Mouse (Mus musculus) lung, postnatal 36 days (tissue): ENCODE data around the gene Tra2a.
A peak's percentile ranks its signal among the peaks of the same experiment; 100 is the strongest.
"Not testable (repeated sequence)": the region's sequence is repeated elsewhere in the genome, so short reads cannot be mapped to it uniquely, and the experiment has no call there.

Experiments
- DNase-seq: peaks from one replicate; pipeline ENCODE4 v3.0.0; 2022; ENCODE audit warnings: mixed read lengths

Gene Tra2a

DNA sequence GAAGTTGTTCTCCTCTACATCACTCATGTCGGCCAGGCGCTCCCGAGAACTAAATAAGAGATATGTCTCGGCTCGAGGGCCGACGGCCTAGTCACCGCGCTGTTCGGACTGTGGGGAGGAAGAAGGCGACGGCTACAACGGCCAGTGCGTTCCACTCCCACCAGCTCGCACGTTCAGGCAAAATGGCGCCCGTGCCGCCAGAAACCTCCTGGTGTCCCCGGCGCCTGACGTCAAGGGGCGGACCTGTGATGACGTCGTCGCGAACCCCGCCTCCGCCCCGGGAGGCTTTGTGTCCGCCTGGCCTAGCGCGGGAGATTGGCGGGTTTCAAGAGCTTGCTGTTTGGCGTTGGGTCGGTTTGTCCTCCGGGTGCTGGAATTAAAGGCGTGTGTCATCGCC lies at the start of gene Tra2a:
Tra2a (minus strand) TSS at position 187 of the 397 bp plus-strand sequence.
- DNase-seq, result peak; percentile 98

DNA sequence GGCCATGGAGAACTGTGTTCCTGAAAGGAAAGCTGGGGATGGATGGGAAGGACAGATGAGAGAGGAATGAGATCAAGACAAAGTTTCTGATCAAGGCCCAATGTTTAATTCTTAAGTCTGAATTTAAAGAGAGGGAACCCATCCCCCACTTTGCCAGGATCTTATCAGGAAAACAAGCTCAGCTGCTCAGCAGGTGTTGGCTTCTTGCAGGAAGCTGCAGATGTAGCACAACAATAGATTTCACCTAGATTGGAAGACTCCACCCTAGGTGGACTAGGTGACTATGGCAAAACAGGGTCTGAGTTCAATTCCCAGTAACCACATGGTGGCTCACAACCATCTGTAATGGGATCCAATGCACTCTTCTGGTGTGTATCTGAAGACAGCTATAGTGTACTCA lies 34.5 kb upstream of the Tra2a start:
- DNase-seq, result no peak

DNA sequence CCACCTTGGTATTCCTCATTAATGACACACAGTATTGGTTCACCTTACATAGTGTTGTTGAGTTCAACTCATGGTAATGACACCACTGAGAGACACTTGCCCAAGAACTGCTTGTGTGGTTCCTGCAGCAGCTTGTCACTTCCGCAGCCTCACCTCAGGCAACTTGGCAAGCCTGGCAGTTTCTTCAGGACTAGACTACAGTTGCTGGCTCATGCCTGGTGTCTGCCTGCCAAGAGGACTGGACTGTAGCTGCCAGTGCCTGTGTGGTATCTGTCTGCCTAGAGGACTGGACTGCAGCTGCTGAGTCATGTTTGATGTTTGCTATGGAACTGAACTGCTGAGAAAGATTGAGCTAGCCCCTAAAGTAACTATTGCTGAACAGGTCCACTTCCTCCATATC lies 18.3 kb upstream of the Tra2a start:
- DNase-seq, result peak; percentile 20

DNA sequence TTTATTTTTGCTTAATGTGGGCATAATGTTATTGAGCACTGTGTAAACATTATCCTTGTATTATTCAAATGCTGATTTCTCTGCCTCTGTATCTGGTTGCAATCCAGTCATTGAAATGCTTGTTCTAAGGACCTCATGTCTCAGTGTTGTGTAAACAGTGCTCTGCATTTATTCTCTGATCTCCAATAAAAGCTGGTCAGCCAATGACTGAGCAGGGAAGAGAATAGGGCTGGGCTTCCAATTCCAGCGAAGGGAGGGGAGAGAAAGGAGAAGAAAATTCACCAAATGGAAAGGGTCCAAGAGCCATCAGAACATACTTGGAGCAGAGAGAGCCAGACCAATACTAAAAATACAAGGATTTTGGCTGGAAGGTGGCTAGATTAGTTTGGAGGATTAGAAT lies 17.1 kb upstream of the Tra2a start:
- no peak for DNase-seq

DNA sequence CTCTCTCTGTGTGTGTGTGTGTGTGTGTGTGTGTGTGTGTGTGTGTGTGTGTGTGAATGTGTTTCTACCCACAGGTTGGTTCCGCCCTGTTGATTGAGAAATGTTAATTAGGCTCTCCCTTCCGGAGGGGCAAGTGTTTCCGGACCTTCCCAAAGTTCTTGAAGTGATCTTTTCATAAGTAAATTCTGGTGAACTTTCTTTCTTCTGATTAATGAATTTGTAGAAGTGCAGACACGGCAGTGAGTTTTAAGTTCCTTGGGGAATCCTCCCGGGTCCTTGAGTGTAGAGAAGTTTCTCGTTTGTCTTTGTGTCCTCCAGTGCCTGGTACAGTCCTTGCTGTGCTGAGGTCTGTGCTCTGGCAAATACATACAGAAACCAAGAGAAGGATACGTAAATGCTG lies 11.5 kb upstream of the Tra2a start:
- no peak for DNase-seq

DNA sequence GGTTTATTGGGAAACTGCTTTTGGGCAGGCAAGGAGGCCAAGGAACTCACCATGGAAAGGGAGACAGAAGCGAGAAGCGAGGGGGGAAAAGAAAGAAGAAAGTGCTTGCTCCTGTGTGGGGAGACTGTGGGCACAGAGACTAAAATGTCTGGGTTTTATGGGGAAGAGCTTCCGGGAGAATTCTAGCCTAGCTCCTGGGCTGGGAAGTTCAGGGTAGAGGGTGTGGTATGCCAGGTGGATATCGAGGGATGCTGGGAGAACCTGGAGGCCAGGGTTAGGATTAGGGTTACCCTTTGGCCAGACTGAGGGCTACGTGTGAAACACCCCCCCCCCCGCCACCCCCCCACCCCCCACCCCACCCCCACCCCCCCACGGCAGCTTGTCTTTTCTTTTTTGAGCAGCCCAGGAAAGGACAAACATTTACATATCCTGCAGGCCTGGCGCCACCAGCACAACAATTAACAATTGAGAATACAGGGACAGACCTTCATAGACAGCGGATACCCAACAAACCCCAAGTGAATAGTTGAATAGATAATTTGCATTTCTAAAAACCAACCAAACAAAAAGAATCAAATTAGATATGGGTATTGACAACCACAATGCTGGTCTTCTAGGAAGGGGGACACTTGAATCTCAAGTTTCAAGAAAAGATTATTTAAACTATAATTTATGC lies 10.7 kb upstream of the Tra2a start:
- no peak for DNase-seq

DNA sequence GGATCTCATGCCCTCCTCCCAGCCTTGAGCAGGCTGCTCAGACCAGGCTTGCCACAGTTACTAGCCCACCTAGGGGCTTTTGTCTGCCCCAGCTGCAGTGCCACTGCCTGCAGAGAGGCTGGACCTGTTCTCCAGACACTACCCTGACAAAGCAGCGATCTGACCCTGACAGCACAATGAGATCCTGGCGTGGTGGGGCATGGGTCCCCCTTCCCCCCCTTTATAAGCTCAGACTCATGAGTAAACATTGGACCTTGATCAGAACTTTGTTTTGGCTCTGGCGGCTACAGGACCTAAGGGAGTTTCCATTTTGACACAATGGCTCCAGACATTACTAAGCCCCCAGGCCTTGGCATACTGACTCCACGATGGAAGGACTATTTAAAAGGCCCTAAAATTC lies 10.1 kb upstream of the Tra2a start:
- DNase-seq, result no peak

DNA sequence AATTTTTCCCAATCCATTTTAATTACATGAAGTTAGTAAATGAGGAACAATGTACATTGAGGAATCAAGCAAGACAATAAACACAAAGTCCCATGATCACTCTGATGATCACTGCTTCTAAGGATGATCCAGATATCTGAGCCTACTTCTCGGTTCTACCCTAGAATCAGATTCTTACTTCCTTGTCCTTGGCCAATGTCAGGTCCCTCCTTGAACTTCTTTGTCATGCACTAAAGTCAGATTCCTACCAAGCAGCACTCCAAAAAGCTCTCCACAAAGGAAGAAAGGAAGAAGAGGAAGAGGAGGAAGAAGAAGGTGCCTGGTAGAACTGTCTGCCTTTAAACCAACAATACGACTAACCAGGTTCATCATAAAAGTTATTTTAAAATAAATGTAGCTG lies 9.0 kb upstream of the Tra2a start:
- DNase-seq, result no peak

DNA sequence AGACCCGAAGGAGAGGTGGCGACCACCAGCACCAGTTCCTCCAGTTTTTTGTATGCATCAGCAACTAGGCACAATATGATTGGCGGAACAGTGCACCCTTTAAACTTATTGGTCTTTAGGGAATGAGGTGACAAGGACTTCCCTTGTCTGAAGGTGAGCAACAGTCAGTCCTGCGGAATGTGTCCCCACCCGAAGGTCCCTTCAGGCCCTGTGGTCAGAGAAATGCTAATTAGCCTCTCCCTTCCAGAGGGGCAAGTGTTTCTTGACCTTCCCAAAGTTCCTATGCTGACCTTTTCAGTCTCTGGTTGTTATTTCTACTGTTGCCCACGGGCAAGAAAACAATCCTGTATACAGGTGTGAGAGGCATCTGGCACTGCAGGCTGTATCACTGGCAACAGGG lies 8.0 kb upstream of the Tra2a start:
- no peak for DNase-seq

DNA sequence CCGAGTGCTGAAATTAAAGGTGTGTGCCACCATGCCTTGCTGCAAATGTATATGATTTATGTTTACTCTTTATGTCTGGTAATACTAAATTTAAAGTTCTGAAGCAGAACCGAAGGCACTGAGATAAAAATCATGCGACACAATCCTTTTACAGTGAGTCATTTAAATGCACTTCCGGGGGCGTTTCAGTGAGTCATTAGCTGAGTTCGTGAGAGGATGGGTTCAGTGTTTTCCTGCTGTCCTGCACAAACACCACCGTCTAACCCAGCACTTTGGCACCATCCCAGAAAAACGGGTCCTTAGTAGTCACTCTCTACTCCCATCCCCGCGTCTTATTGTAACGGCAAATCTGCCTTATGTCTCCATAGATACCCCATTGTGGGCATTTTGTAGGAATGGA lies 6.1 kb upstream of the Tra2a start:
- no peak for DNase-seq

DNA sequence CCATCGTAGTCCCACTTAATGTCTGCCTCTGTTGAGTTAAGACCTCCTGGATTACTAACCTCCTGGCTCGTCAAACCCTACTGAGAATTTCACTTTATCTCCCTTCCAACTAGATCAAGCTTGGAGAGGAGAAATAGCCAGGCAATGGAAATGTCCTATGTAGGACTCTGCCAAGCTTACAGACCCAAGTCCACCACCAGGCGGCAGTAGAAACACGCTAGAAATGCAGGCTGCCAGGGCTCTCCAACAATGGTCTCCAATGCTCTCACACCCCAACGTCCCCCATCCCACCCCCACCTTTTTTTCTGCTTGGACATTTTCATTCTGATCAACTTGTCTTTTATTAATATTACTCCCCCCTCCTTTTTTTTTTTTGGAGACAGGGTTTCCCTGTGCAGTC lies 5.4 kb upstream of the Tra2a start:
- DNase-seq, result peak; percentile 94

DNA sequence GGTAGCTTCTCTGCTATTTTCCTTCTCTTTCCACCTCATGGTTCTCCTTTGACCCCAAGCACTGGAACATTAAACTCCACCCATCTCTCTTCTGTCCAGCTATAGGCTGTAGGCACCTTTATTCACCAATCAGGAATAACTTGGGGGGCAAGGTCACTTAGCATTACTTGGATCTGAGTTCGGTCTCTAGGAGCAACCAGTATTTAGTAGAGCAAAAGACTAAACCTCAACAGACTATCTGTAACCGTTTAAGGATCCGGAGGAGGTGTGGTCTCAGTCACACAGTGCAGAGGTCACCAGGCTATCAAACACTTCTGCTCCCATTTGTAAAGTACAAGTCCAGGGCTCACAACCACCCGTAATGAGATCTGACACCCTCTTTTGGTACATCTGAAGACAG lies 3.9 kb upstream of the Tra2a start:
- DNase-seq, result no peak

DNA sequence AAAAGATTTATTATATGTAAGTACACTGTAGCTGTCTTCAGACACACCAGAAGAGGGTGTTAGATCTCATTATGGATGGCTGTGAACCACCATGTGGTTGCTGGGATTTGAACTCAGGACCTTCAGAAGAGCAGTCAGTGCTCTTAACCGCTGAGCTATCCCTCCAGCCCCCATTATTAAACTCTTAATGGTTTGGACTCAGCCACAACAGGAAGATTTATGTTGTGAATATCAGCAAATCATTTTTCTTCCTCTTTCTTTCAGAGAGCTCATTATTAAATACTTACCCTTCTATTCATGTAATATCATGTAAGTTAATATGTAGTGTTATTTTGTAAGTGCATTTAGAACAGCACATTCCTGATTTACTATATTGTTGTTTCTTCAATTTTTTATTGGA lies 1.4 kb upstream of the Tra2a start:
- not testable (repeated sequence) for DNase-seq

DNA sequence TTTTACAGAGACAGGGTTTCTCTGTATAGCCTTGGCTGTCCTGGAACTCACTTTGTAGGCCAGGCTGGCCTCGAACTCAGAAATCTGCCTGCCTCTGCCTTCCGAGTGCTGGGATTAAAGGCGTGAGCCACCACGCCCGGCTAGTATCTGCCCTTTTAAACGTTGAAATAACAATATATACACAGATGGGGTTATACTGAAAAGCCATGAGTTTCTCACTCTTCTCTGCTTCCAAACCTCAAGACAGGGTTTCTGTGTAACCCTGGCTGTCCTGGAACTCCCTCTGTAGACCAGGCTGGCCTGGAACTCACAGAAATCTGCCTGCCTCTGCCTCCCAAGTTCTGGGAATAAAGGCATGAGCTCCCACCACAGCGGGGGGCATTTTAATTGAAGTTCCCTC lies 613 bp upstream of the Tra2a start:
- DNase-seq, result not testable (repeated sequence)

DNA sequence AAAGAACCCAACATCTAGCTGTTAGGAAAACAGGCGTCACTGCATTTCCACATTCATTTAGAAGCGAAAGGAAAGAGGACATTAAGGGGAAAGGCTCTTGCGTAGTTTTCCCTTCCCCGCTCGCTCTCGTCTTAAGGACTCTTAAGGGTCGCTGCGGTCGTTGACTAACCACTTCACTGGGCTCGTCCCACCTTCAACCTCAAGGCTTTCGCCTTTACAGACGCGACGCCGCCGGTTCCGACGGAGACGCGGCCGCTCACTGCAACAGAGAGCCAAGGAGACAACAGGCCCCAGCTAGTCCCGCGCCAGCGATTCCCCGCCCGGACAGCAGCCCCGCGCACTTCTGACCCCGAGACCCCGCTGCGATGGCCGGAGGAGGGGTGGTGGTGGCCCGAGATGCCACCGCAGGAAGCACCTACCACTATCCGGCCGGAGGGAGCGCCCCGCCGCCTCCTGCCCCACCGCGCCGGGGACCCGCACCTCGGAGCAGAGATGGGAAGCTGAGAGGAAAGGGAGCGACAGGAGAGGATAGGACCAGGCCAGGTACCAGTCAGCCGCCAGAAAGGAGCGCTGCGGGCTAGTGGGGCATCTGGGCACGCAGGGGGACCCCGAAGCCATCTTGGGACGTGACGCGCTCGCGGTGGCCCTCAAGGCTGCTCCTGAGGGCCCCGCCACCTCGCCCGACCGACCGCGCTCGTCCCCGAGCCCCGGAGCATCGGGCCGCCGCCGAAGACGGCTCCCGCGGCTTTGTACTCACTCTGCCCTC lies 569 bp downstream of the Tra2a start:
- DNase-seq, result peak; percentile 83

DNA sequence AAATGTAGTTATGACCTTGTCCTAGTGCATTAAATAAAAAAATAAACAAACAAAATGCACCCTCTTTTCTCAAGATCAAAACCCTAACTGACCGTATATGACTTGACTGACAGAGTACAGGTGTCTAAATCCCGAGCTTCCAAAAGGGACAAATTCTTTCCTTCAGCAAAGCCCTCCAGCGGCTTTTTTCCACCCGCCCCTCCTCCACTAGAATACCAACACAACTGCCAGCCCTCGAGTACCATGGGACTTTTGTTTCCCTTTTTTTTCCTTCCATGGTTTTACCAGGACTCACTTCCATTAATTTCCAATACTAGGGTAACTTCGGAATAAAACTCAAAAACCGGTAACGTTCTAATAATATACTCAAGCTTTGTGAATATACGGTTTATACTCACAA lies 1.4 kb downstream of the Tra2a start:
- DNase-seq, result peak; percentile 34

DNA sequence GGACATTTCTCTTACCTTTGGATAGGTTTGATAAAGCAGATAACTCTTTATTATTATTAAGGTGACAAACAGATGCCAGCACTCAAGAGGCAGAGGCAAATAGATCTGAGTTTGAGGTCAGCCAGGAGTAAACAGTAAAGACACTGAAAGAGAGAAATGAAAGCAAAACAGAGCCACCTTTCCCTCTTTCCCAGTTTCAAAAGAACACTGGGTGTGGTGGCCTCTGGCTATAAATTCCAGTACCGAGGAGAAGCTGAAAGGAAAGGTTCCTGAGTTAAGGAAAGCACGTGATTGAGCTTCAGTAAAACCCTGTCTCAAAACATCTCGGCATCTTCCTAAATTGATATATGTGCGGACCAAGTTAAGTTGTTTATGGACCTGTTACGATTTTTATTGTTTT lies 4.1 kb downstream of the Tra2a start:
- DNase-seq, result no peak

DNA sequence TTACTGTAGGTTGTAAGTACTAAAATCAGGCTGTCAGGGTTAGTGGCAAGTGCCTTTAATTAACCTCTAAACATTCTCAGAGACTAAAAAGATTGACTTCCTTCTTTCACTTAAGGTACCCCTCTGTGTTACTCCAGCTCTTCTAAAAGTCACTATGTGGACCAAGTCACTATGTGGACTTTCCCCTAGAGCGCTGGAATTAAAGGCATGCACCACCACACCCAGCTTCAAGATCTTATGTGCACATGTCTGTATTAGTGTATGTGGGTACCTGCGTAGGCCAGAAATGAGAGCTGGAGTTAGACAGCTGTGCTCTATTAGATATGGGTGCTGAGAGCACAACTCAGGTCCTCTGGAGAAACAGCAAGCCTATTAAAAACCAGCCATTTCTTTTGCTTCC lies 6.0 kb downstream of the Tra2a start:
- DNase-seq, result peak; percentile 17

DNA sequence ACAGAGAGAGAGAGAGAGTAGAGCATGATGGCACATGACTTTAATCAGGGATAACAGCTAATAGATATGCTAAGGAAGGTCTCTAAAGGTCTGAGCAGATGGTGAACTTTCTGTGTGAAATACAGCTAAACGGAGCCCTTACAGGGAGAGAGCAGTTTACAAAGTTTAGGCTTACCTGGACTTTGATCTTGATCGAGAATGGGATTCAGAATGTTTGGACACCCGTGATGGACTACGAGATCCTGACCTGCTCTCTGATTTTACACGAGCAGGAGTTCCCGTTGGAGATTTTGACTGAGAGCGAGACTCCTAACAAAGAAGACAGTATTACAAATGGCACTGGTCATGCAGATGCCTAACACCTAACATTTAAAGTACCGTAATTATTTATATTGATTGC lies 11.6 kb downstream of the Tra2a start:
- no peak for DNase-seq

DNA sequence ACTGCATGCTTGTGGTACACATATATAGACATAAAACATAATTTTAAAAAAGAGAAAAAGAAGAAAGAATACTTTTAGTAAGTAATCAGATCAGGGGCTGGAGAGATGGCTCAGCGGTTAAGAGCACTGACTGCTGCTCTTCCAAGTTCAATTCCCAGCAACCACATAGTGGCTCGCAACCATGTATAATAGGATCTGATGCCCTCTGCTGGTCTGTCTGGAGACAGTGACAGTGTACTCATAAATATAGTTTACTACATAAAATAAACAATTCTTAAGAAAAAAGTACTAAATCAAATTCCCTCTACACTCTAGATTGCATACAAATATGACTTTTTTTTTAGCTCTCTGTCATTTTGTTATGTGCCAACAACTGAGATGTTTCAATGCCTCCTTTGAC lies 12.6 kb downstream of the Tra2a start:
- no peak for DNase-seq

DNA sequence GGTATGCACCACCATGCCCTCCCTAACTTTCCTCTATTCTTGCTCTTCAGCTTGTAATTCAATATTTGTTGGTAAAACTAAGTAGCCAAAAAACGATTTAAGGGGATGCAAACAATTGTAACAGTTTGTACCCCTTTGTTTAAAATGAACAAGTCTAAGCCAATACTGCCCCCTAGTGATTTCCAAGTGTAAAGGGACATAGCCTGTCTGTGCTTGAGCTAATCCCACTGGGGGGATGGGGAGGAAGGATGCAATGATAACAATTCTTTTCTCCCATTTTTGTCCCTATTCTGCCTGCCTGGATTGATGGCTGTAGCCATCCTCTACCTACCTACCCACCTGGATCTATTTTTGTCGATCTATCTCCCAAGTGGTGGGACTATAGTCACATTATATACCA lies 16.6 kb downstream of the Tra2a start:
- peak; percentile 29 for DNase-seq

DNA sequence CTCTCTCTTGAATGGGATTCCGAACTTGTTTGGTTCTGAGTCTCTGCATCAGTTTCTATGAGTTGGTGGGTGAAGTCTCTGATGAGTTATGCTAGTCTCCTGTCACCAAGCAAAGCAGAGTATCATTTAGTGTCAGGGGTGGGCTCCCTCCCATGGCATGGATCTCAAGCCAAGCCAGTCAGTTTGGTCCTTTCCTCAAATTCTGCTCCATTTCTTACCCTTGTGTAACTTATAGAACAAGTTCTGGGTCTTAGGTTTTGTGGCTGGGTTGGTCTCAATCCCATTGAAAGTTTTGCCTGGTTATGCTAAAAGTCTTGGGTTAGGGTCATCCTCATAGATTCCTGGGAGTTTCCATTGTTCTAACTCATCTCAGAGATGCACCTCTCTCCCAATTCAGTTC lies 21.5 kb downstream of the Tra2a start:
- no peak for DNase-seq

DNA sequence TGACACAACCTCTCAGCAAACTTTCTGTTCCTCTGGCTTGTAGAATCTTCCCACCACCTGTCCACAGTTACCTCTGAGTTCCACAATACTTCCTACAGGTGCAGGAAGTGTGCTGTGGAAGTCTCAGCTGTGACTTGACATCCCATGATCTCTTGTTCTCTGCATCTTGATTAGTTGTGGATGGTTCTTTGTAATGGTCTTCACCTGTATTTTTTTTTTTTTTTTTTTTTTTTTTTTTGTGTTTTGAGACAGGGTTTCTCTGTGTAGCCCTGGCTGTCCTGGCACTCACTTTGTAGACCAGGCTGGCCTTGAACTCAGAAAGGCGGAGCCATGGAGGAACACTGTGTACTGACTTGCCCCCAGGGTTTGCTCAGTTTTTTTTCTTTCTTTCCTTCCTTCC lies 22.3 kb downstream of the Tra2a start:
- DNase-seq, result no peak

DNA sequence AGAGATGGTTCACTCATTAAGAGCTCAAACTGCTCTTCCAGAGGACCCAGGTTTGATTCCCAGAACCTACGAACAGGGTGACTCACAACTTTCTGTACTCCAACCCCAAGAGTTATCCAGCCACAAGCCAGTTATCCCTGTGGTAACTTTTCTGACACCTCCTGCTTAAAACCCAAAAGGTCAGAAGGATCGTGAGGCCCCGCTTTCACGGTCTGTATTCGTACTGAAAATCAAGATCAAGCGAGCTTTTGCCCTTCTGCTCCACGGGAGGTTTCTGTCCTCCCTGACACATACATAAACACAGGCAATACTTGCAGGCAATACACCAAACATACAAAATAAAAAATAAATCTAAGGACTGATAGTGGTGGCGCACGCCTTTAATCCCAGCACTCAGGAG lies 27.5 kb downstream of the Tra2a start:
- peak; percentile 100 for DNase-seq

DNA sequence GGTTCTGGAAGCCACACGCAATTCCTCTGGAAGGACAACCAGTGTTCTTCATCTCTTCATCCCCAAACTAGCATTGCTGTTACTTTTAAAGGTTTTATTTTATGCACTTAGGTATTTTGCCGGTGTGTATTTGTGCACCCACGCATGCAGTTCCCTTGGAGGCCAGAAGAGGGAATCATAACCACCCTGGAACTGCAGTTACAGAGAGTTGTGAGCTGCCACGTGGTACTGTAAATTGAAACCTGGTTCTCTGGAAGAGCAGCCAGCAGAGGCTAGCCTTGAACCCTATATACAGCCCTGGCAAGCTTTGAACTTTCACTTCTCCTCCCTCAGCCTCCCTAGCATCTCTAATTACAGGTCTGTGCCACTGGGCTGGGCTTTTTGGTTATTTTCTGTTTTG lies 30.5 kb downstream of the Tra2a start:
- DNase-seq, result peak; percentile 32
